Mouse (Mus musculus) inflammation-experienced regulatory T-cells, adult 16 weeks (primary cell): ENCODE data around the gene Stpg4. TPM values are rescaled to one million over a fixed set of nuclear protein-coding genes. Genes with fewer than 3 reads are reported as not detected.

Experiments used
- polyA plus RNA-seq: library from polyadenylated mRNA; unstranded; fragments of 100-300 nt; shearing (Covaris generic); gene quantifications from one replicate; pipeline ENCODE4 v1.2.1, GENCODE M21; 2017

Stpg4 gene
- not detected for polyA plus RNA-seq

GRCm38 (mm10) chr17:87427511-87427910, at the start of gene Stpg4:
TSS of gene Stpg4 (minus strand) at chr17:87427741.

GRCm38 (mm10) chr17:87446767-87447611, 19.4 kb upstream of the Stpg4 start, which contains the start of gene Calm2:
TSS of gene Calm2 (minus strand) at chr17:87446935.

Other genes starting within 250 kb of the Stpg4 start
- gene Mcfd2, start 161.8 kb downstream of the Stpg4 start, polyA plus RNA-seq = 53.5 TPM
- gene Ttc7, start 144.9 kb downstream of the Stpg4 start, polyA plus RNA-seq = 41.0 TPM
- 638 TPM for gene Calm2, start 19.2 kb upstream of the Stpg4 start, polyA plus RNA-seq
- gene Epcam, start 208.2 kb upstream of the Stpg4 start, polyA plus RNA-seq = 6.0 TPM
- gene Msh2, start 244.6 kb upstream of the Stpg4 start, polyA plus RNA-seq = 87.8 TPM